Comparison of ENCODE assay signal across 9 mouse cellular contexts in the genomic region with DNA sequence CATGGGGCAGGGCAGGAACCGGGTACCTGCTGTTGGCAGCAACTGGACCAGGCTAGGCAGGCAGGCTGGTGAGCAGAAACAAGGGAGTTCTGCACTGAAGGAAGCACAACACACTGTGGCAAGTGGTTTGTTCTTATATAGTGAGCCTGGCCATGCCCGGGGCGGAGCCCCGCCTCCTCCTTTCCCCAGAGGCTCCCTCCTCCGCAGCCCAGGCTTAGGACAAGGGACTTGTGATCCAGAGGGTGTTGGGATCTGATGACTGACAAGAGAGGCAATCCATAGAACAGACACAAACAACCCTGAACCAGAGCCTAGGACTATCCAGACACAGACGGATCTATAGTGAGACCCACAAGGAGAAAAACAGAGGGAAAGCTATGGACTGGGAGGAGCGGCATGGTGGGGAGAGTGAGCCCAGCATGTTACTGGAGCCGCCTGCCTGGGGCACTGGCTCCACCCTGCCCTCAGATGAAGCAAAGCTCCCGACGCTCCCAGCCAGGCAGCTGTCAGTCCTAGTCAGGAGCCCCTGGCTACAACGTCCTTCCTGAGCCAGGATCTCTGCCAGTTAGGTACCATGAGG. TPM values are rescaled to one million over a fixed set of nuclear protein-coding genes. Genes with fewer than 3 reads are reported as not detected.
DNase-seq lines count a peak whose midpoint lies in the region; ATAC-seq and TF ChIP-seq lines count a peak whose summit lies in the region.
"Had no signal": no experiment of that assay in that cellular context is flagged by ENCODE, and none has a peak within 500 bp of the region (broad histone marks: within the 10 kb centered on the region; RNA-seq: fewer than 3 reads in every experiment).

A gene (minus strand): TSS at position 112 of the 580 bp plus-strand sequence.

- H3K9me3 ChIP-seq in embryonic facial prominence, embryonic 13.5 days, result no peaks in the 10 kb centered on the region
- H3K9me3 ChIP-seq in heart, embryonic 14.5 days (ENCODE audit: control insufficient read depth, low read length), result no peaks in the 10 kb centered on the region
- H3K9me3 ChIP-seq in liver, embryonic 12.5 days (replicated peaks), result no peaks in the 10 kb centered on the region
- H3K9me3 ChIP-seq: megakaryocyte, embryonic 14.5 days had no signal

- H3K4me1 ChIP-seq in lung, adult 2 months (ENCODE audit: control insufficient read depth, insufficient read depth, low read length), result no peaks in the 10 kb centered on the region; the same call in 1 of the 2 replicates
- H3K4me1 ChIP-seq in embryonic facial prominence, embryonic 13.5 days, result peaks cover 24% of the 10 kb centered on the region
- peaks cover 25 to 41% of the 10 kb centered on the region in 2 experiments for H3K4me1 ChIP-seq in heart, embryonic 14.5 days (ENCODE audit: control insufficient read depth in 2 of 2, insufficient read depth in 2 of 2, low read length in 2 of 2)
- H3K4me1 ChIP-seq in liver, embryonic 12.5 days, result peaks cover 28% of the 10 kb centered on the region

- H3K27ac ChIP-seq in embryonic facial prominence, embryonic 13.5 days, result no peak within 1 kb of the TSS; the same call in 1 of the 2 replicates
- peak within 1 kb of the TSS; percentile 46 to 73 for H3K27ac ChIP-seq in heart, embryonic 14.5 days (replicated peaks in 1 of 2; ENCODE audit: control insufficient read depth in 1 of 2, insufficient read depth in 1 of 2, low read depth in 2 of 2, low read length in 2 of 2)
- H3K27ac ChIP-seq in liver, embryonic 12.5 days, result no peak within 1 kb of the TSS

- 24% methylated on average over 11 of the region's 11 CpGs for WGBS in lung, adult 2 months
- 4% methylated on average over 11 of the region's 11 CpGs for WGBS in embryonic facial prominence, embryonic 13.5 days
- WGBS in heart, embryonic 14.5 days, result 4% methylated on average over 11 of the region's 11 CpGs
- WGBS in liver, embryonic 12.5 days (ENCODE audit: insufficient replicate concordance), result 20% methylated on average over 11 of the region's 11 CpGs

- H3K4me2 ChIP-seq in embryonic facial prominence, embryonic 13.5 days, result peak within 1 kb of the TSS; percentile 51
- peak within 1 kb of the TSS; percentile 65 for H3K4me2 ChIP-seq in heart, embryonic 14.5 days (ENCODE audit: low read length)
- peak within 1 kb of the TSS; percentile 31 for H3K4me2 ChIP-seq in liver, embryonic 12.5 days

- no peaks in the 10 kb centered on the region for H3K36me3 ChIP-seq in embryonic facial prominence, embryonic 13.5 days
- H3K36me3 ChIP-seq in heart, embryonic 14.5 days (ENCODE audit: control insufficient read depth, insufficient read depth, low read length), result no peaks in the 10 kb centered on the region
- no peaks in the 10 kb centered on the region for H3K36me3 ChIP-seq in liver, embryonic 12.5 days

- H3K9ac ChIP-seq in embryonic facial prominence, embryonic 13.5 days, result peak within 1 kb of the TSS; percentile 58
- H3K9ac ChIP-seq in heart, embryonic 14.5 days (ENCODE audit: low read length), result peak within 1 kb of the TSS; percentile 69
- H3K9ac ChIP-seq in liver, embryonic 12.5 days, result no peak within 1 kb of the TSS

- no peaks in the 10 kb centered on the region for H3K27me3 ChIP-seq in embryonic facial prominence, embryonic 13.5 days
- H3K27me3 ChIP-seq in heart, embryonic 14.5 days (ENCODE audit: control insufficient read depth, insufficient read depth, low read length), result no peaks in the 10 kb centered on the region
- H3K27me3 ChIP-seq in liver, embryonic 12.5 days (replicated peaks), result peaks cover 19% of the 10 kb centered on the region

- peak; percentile 38 for ATAC-seq in embryonic facial prominence, embryonic 13.5 days (ENCODE audit: insufficient number of reproducible peaks, insufficient read depth, low FRiP score, low TSS enrichment, low read depth)
- ATAC-seq in heart, embryonic 14.5 days (ENCODE audit: insufficient number of reproducible peaks, insufficient read depth, low FRiP score, low read depth), result peak; percentile 65
- ATAC-seq in liver, embryonic 12.5 days, result 0 out of 2 replicates have a peak, but pooled peaks have one; percentile 11

- no peak within 1 kb of the TSS for H3K4me3 ChIP-seq in lung, adult 2 months (replicated peaks; ENCODE audit: extremely low read depth, low read depth, low read length)
- H3K4me3 ChIP-seq in embryonic facial prominence, embryonic 13.5 days, result peak within 1 kb of the TSS; percentile 25
- peak within 1 kb of the TSS; percentile 24 to 25 for H3K4me3 ChIP-seq in heart, embryonic 14.5 days (ENCODE audit: control insufficient read depth in 1 of 2, insufficient read depth in 1 of 2, low read depth in 1 of 2, low read length in 2 of 2)
- no peak within 1 kb of the TSS for H3K4me3 ChIP-seq in liver, embryonic 12.5 days
- H3K4me3 ChIP-seq: megakaryocyte, embryonic 14.5 days had no signal

- no peak for TF ChIP-seq CTCF in lung, adult 2 months (IDR thresholded peaks at IDR 0.05; ENCODE audit: insufficient read depth, low read length)

- no peak for TF ChIP-seq POLR2A in lung, adult 2 months (IDR thresholded peaks at IDR 0.05; ENCODE audit: borderline replicate concordance, extremely low read depth, low read depth, low read length)

- no peak for DNase-seq in lung, adult 2 months
- DNase-seq in lung, adult 18-20 months, result no peak
- DNase-seq in retina, embryonic 14.5 days (ENCODE audit: low spot score), result peak; percentile 60
- no peak for DNase-seq in right cerebral cortex, postnatal 25 days
- no peak for DNase-seq in adrenal gland, adult 8-10 months

RNA-seq across cellular contexts. Expression of the gene that starts here (rescaled TPM):
- polyA plus RNA-seq in lung, adult 2 months (2012; rRNA removed), result 7.9 and 14.4 TPM in 2 replicates
- 1.7 and 3.0 TPM in 2 replicates for polyA plus RNA-seq in embryonic facial prominence, embryonic 13.5 days (2015; fragmentation: Nextera tagmentation; extraction: Ambion mirVana)
- polyA plus RNA-seq in heart, embryonic 14.5 days (2014; fragmentation: Nextera tagmentation; extraction: Ambion mirVana), result 6.5 and 8.7 TPM in 2 replicates
- polyA plus RNA-seq in liver, embryonic 12.5 days (2016; fragmentation: Nextera tagmentation; extraction: Ambion mirVana), result 0.93 and 1.3 TPM in 2 replicates
- total RNA-seq in adrenal gland, adult 8-10 months (2022), result 1 to 10 TPM; 3.6 to 6.8 (median 5.2) TPM

Comparison
In these comparisons a context has a peak if more than half of its experiments do, and no peak if none do; other contexts are left out.
1. H3K4me3 ChIP-seq: peak in embryonic facial prominence, embryonic 13.5 days (single experiment) and heart, embryonic 14.5 days (2 of 2); none in lung, adult 2 months (single experiment) and liver, embryonic 12.5 days (single experiment).
2. ATAC-seq: peak in every context shown above with its lines; median percentile 65 in heart, embryonic 14.5 days; 38 in embryonic facial prominence, embryonic 13.5 days; 11 in liver, embryonic 12.5 days.
3. H3K27ac ChIP-seq: peak in heart, embryonic 14.5 days (2 of 2); none in embryonic facial prominence, embryonic 13.5 days (single experiment) and liver, embryonic 12.5 days (single experiment).
4. Peak in every context shown above with its lines, with median percentiles within 50 percentile points of each other: H3K4me2 ChIP-seq.